ENCODE assay signal across 8 mouse cellular contexts in the genomic region with DNA sequence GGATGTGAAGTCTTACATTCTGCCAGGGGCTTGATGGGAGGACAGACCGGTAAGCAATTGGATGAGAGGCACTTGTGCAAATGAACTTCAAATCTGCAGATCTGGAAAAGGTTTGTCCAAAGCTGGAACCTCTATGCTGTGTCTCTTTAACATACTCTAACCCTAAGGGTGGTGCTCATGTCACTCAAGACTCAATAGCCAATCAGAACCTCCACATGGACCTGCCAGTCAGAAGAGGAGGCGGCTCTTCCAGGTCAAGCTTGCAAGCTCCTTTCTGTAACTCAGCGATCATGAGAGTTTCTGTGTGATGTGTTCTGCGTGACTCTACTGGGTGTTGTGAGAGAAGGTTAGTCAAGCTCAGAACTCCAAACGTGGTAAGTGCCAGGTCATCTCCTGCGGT. TPM values are rescaled to one million over a fixed set of nuclear protein-coding genes. Genes with fewer than 3 reads are reported as not detected.
A peak's percentile ranks its signal among the peaks of the same experiment; 100 is the strongest.
DNase-seq lines count a peak whose midpoint lies in the region; ATAC-seq and TF ChIP-seq lines count a peak whose summit lies in the region.
"Not testable (repeated sequence)": the region's sequence is repeated elsewhere in the genome, so short reads cannot be mapped to it uniquely, and the experiment has no call there.

A gene (plus strand): TSS at position 278 of the 400 bp plus-strand sequence.

- H3K4me1 ChIP-seq in E14TG2a.4 (replicated peaks; ENCODE audit: low read depth, low read length); hindbrain, embryonic 12.5 days; limb, embryonic 14.5 days (ENCODE audit: control insufficient read depth, insufficient read depth, low read length); midbrain, embryonic 12.5 days; small intestine, adult 2 months (ENCODE audit: control insufficient read depth, insufficient read depth, insufficient read length, low read length): not testable (repeated sequence)

- ATAC-seq in hindbrain, embryonic 12.5 days (ENCODE audit: low FRiP score); limb, embryonic 14.5 days (ENCODE audit: low FRiP score, low read depth); midbrain, embryonic 12.5 days (ENCODE audit: low FRiP score, low read depth): not testable (repeated sequence)

- not testable (repeated sequence) for H3K9me3 ChIP-seq in E14TG2a.4 (ENCODE audit: low read length); hindbrain, embryonic 12.5 days (replicated peaks); limb, embryonic 14.5 days (ENCODE audit: control insufficient read depth, low read length); midbrain, embryonic 12.5 days

- TF ChIP-seq CTCF in E14TG2a.4 (conservative IDR thresholded peaks at IDR 0.05; ENCODE audit: low read length); small intestine, adult 2 months (IDR thresholded peaks at IDR 0.05; ENCODE audit: extremely low read depth, insufficient read length, insufficient replicate concordance, low read depth, low read length): not testable (repeated sequence)

- H3K27me3 ChIP-seq in E14TG2a.4 (ENCODE audit: insufficient read depth, low read length); hindbrain, embryonic 12.5 days; limb, embryonic 14.5 days (ENCODE audit: control insufficient read depth, insufficient read depth, low read length); midbrain, embryonic 12.5 days; small intestine, adult 2 months (ENCODE audit: control insufficient read depth, insufficient read depth, low read length): not testable (repeated sequence)

- H3K9ac ChIP-seq in hindbrain, embryonic 12.5 days = peak within 1 kb of the TSS; percentile 27; the same call in 1 of the 2 replicates
- H3K9ac ChIP-seq in limb, embryonic 14.5 days (ENCODE audit: low read depth, low read length, severe bottlenecking) = peak within 1 kb of the TSS; percentile 41; the same call in 1 of the 2 replicates
- 0 out of 2 replicates have a peak within 1 kb of the TSS, but pooled peaks have one; percentile 37 for H3K9ac ChIP-seq in midbrain, embryonic 12.5 days (replicated peaks)

- not testable (repeated sequence) for H3K27ac ChIP-seq in hindbrain, embryonic 12.5 days; limb, embryonic 14.5 days (replicated peaks; ENCODE audit: low read depth, low read length); midbrain, embryonic 12.5 days (replicated peaks); small intestine, adult 2 months (ENCODE audit: insufficient read depth, low read depth, low read length)

- peak within 1 kb of the TSS; percentile 48 for H3K4me2 ChIP-seq in hindbrain, embryonic 12.5 days (replicated peaks)
- 0 out of 2 replicates have a peak within 1 kb of the TSS, but pooled peaks have one; percentile 25 for H3K4me2 ChIP-seq in limb, embryonic 14.5 days (replicated peaks; ENCODE audit: low read depth, low read length, severe bottlenecking)
- peak within 1 kb of the TSS; percentile 43 for H3K4me2 ChIP-seq in midbrain, embryonic 12.5 days (replicated peaks)

- peak within 1 kb of the TSS; percentile 79 for H3K4me3 ChIP-seq in E14TG2a.4 (replicated peaks; ENCODE audit: low read length)
- peak within 1 kb of the TSS; percentile 46 for H3K4me3 ChIP-seq in hindbrain, embryonic 12.5 days
- peak within 1 kb of the TSS; percentile 37 for H3K4me3 ChIP-seq in limb, embryonic 14.5 days (replicated peaks; ENCODE audit: low read length)
- H3K4me3 ChIP-seq in midbrain, embryonic 12.5 days = peak within 1 kb of the TSS; percentile 47
- peak within 1 kb of the TSS; percentile 72 for H3K4me3 ChIP-seq in small intestine, adult 2 months (ENCODE audit: low read depth, low read length)

- peak; percentile 1 to 19 for DNase-seq in cerebellum, postnatal 14 days
- DNase-seq in gastrocnemius, adult 18-20 months (ENCODE audit: low spot score) = peak; percentile 2
- peak; percentile 36 for DNase-seq in layer of hippocampus, adult 11-12 months (ENCODE audit: low spot score)
- not testable (repeated sequence) for DNase-seq in limb, embryonic 14.5 days (ENCODE audit: low spot score)

- WGBS in hindbrain, embryonic 12.5 days = 0% methylated on average over 1 of the region's 6 CpGs
- WGBS in limb, embryonic 14.5 days = 0% methylated on average over 2 of the region's 6 CpGs
- WGBS in midbrain, embryonic 12.5 days = 0% methylated on average over 3 of the region's 6 CpGs
- 0% methylated on average over 4 of the region's 6 CpGs for WGBS in small intestine, adult 2 months

- not testable (repeated sequence) for H3K36me3 ChIP-seq in E14TG2a.4 (ENCODE audit: insufficient read depth, low read length); hindbrain, embryonic 12.5 days; limb, embryonic 14.5 days (ENCODE audit: control insufficient read depth, insufficient read depth, low read length); midbrain, embryonic 12.5 days; small intestine, adult 2 months (ENCODE audit: control insufficient read depth, insufficient read depth, low read length)

- not testable (repeated sequence) for TF ChIP-seq POLR2A in limb, embryonic 14.5 days (IDR thresholded peaks at IDR 0.05; ENCODE audit: borderline replicate concordance, extremely low read depth, insufficient read depth, insufficient read length); small intestine, adult 2 months (IDR thresholded peaks at IDR 0.05; ENCODE audit: low read depth, low read length)

RNA-seq across cellular contexts. Expression of the gene that starts here (rescaled TPM):
- total RNA-seq in gastrocnemius, adult 18-20 months (2021) = 1 to 10 TPM; 7.6 to 9.2 TPM
- polyA plus RNA-seq in hindbrain, embryonic 12.5 days (2016; fragmentation: Nextera tagmentation; extraction: Ambion mirVana) = 31.6 and 33.0 TPM in 2 replicates
- polyA plus RNA-seq in limb, embryonic 14.5 days (2012; rRNA removed) = 15.3 and 22.4 TPM in 2 replicates
- 29.3 and 31.9 TPM in 2 replicates for polyA plus RNA-seq in limb, embryonic 14.5 days (2014; fragmentation: Nextera tagmentation; extraction: Ambion mirVana)
- polyA plus RNA-seq in midbrain, embryonic 12.5 days (2016; fragmentation: Nextera tagmentation; extraction: Ambion mirVana) = 26.1 and 32.1 TPM in 2 replicates
- polyA plus RNA-seq in small intestine, adult 2 months (2012; rRNA removed) = 0.09 and 0.32 TPM in 2 replicates

Comparison
In these comparisons a context has a peak if more than half of its experiments do, and no peak if none do; other contexts are left out.
1. RNA of the gene that starts here (polyA plus RNA-seq): 26.1 to 32.1 TPM in midbrain, embryonic 12.5 days, 15.3 to 31.9 TPM in limb, embryonic 14.5 days and 31.6 to 33.0 TPM in hindbrain, embryonic 12.5 days; 0.09 to 0.32 TPM in small intestine, adult 2 months; every median in the first group is over 10 times any median in the second.
2. Peak in every context shown above with its lines, with median percentiles within 50 percentile points of each other: H3K4me3 ChIP-seq, H3K4me2 ChIP-seq and H3K9ac ChIP-seq.